Mouse (Mus musculus) MEL (cell line): ENCODE measurements around the gene Lima1. TPM values are rescaled to one million over a fixed set of nuclear protein-coding genes. Genes with fewer than 3 reads are reported as not detected.

Experiments
- DNase-seq: peaks from one replicate; pipeline ENCODE4 v3.0.0; 2011; ENCODE audit warnings: low read depth, low spot score
- H3K27ac ChIP-seq: 2 replicates; pipeline ENCODE4 v1.5.1; 2012; ENCODE audit warnings: low read depth, mild to moderate bottlenecking, control low read depth, low read length, moderate library complexity; ENCODE audit not compliant: control insufficient read depth
- H3K27me3 ChIP-seq, 2 experiments: fragments of 150-350 bp in 1 of 2; sonication (generic) in 1 of 2; 2 replicates each; pipeline ENCODE4 v1.6.1; 2012; ENCODE audit warnings: low read length in 2 of 2, mild to moderate bottlenecking in 2 of 2, improper control_type of control experiment in 1 of 2, moderate library complexity in 1 of 2; ENCODE audit not compliant: insufficient read depth in 2 of 2, control insufficient read depth in 1 of 2
- H3K36me3 ChIP-seq, 2 experiments: 2 replicates each; pipeline ENCODE4 v1.6.1; 2012 to 2014; ENCODE audit warnings: low read length in 2 of 2, improper control_type of control experiment in 1 of 2, inconsistent platforms in 1 of 2, mild to moderate bottlenecking in 1 of 2; ENCODE audit not compliant: insufficient read depth in 2 of 2, control insufficient read depth in 1 of 2
- H3K4me1 ChIP-seq, 2 experiments: fragments of 150-350 bp in 1 of 2; sonication (generic) in 1 of 2; 2 replicates each; pipeline ENCODE4 v1.6.1; 2012; ENCODE audit warnings: low read length in 2 of 2, improper control_type of control experiment in 1 of 2, mild to moderate bottlenecking in 1 of 2; ENCODE audit not compliant: insufficient read depth in 2 of 2, control insufficient read depth in 1 of 2
- H3K4me3 ChIP-seq, 2 experiments: fragments of 150-350 bp in 1 of 2; sonication (generic) in 1 of 2; 2 replicates each; pipeline ENCODE4 v1.5.1; 2012; ENCODE audit warnings: low read depth in 2 of 2, low read length in 2 of 2, mild to moderate bottlenecking in 2 of 2, moderate library complexity in 2 of 2, control low read depth in 1 of 2, improper control_type of control experiment in 1 of 2; ENCODE audit not compliant: control insufficient read depth in 1 of 2, insufficient read depth in 1 of 2
- H3K79me2 ChIP-seq: 2 replicates; pipeline ENCODE4 v1.6.1; 2012; ENCODE audit warnings: mild to moderate bottlenecking, low read length, moderate library complexity; ENCODE audit not compliant: control insufficient read depth, poor library complexity, insufficient read depth
- H3K9ac ChIP-seq: 2 replicates; pipeline ENCODE4 v1.6.1; 2012; ENCODE audit warnings: low read depth, mild to moderate bottlenecking, control low read depth, low read length, moderate library complexity; ENCODE audit not compliant: control insufficient read depth, poor library complexity, severe bottlenecking
- H3K9me3 ChIP-seq: fragments of 150-350 bp; sonication (generic); replicated peaks from 2 replicates; pipeline ENCODE4 v1.6.1; 2012; ENCODE audit warnings: mild to moderate bottlenecking, low read length, improper control_type of control experiment, moderate library complexity; ENCODE audit not compliant: insufficient read depth
- BHLHE40 ChIP-seq: IDR thresholded peaks from 2 replicates; pipeline ENCODE4 v1.6.1; 2012; ENCODE audit warnings: low read depth, mild to moderate bottlenecking, inconsistent platforms, low read length, improper control_type of control experiment, borderline replicate concordance
- CHD2 ChIP-seq: IDR thresholded peaks from 2 replicates; pipeline ENCODE4 v1.6.1; 2011; ENCODE audit warnings: low read length, improper control_type of control experiment
- CTCF ChIP-seq, 3 experiments: IDR thresholded peaks in 2 of 3; conservative IDR thresholded peaks in 1 of 3; 2 replicates each; pipeline ENCODE4 v1.5.1; 2011 to 2012; ENCODE audit warnings: low read length in 3 of 3, low read depth in 2 of 3, mild to moderate bottlenecking in 2 of 3, improper control_type of control experiment in 1 of 3, inconsistent platforms in 1 of 3, mixed read lengths in 1 of 3, moderate library complexity in 1 of 3; ENCODE audit not compliant: control insufficient read depth in 1 of 3, insufficient read depth in 1 of 3, poor library complexity in 1 of 3, severe bottlenecking in 1 of 3
- ELF1 ChIP-seq: IDR thresholded peaks from 2 replicates; pipeline ENCODE4 v1.6.1; 2014; ENCODE audit warnings: low read depth, mild to moderate bottlenecking, inconsistent platforms, low read length, improper control_type of control experiment, moderate library complexity
- ETS1 ChIP-seq: IDR thresholded peaks from 2 replicates; pipeline ENCODE4 v1.6.1; 2012; ENCODE audit warnings: low read depth, mild to moderate bottlenecking, inconsistent platforms, low read length, improper control_type of control experiment, moderate library complexity
- HCFC1 ChIP-seq: IDR thresholded peaks from 2 replicates; pipeline ENCODE4 v1.6.1; 2012; ENCODE audit warnings: low read depth, mild to moderate bottlenecking, inconsistent platforms, low read length, improper control_type of control experiment, moderate library complexity
- JUND ChIP-seq: IDR thresholded peaks from 2 replicates; pipeline ENCODE4 v1.6.1; 2011; ENCODE audit warnings: low read depth, mild to moderate bottlenecking, improper control_type of control experiment, low read length
- KAT2A ChIP-seq: conservative IDR thresholded peaks from 2 replicates; pipeline ENCODE4 v1.6.1; 2012; ENCODE audit warnings: low read depth, low read length, improper control_type of control experiment, inconsistent platforms
- MAFK ChIP-seq: IDR thresholded peaks from 2 replicates; pipeline ENCODE4 v1.6.1; 2011; ENCODE audit warnings: low read depth, mild to moderate bottlenecking, low read length, improper control_type of control experiment, borderline replicate concordance
- MAX ChIP-seq: IDR thresholded peaks from 2 replicates; pipeline ENCODE4 v1.6.1; 2011; ENCODE audit warnings: low read length, improper control_type of control experiment
- MEF2A ChIP-seq: IDR thresholded peaks from 2 replicates; pipeline ENCODE4 v1.6.1; 2014; ENCODE audit warnings: low read depth, mild to moderate bottlenecking, inconsistent platforms, low read length, improper control_type of control experiment; ENCODE audit not compliant: poor library complexity, insufficient replicate concordance, severe bottlenecking; ENCODE audit errors: extremely low read depth
- MXI1 ChIP-seq: IDR thresholded peaks from 2 replicates; pipeline ENCODE4 v1.6.1; 2011; ENCODE audit warnings: mild to moderate bottlenecking, low read depth, low read length, improper control_type of control experiment
- NELFE ChIP-seq: IDR thresholded peaks from 2 replicates; pipeline ENCODE4 v1.6.1; 2011; ENCODE audit warnings: low read depth, low read length, improper control_type of control experiment
- RAD21 ChIP-seq: IDR thresholded peaks from 2 replicates; pipeline ENCODE4 v1.6.1; 2011; ENCODE audit warnings: mild to moderate bottlenecking, low read depth, low read length, improper control_type of control experiment
- RCOR1 ChIP-seq: IDR thresholded peaks from 2 replicates; pipeline ENCODE4 v1.6.1; 2012; ENCODE audit warnings: low read depth, mild to moderate bottlenecking, inconsistent platforms, low read length, improper control_type of control experiment
- SIN3A ChIP-seq: IDR thresholded peaks from 2 replicates; pipeline ENCODE4 v1.6.1; 2012; ENCODE audit warnings: low read length, improper control_type of control experiment, inconsistent platforms
- SMC3 ChIP-seq: IDR thresholded peaks from 2 replicates; pipeline ENCODE4 v1.6.1; 2011; ENCODE audit warnings: low read depth, low read length, improper control_type of control experiment
- TAL1 ChIP-seq: IDR thresholded peaks from 2 replicates; pipeline ENCODE4 v1.6.1; 2012; ENCODE audit warnings: mild to moderate bottlenecking, inconsistent platforms, low read length, moderate library complexity, mixed read lengths
- UBTF ChIP-seq: IDR thresholded peaks from 2 replicates; pipeline ENCODE4 v1.6.1; 2012; ENCODE audit warnings: low read depth, mild to moderate bottlenecking, inconsistent platforms, low read length, improper control_type of control experiment, moderate library complexity, borderline replicate concordance; ENCODE audit not compliant: insufficient read depth
- ZC3H11A ChIP-seq: IDR thresholded peaks from 2 replicates; pipeline ENCODE4 v1.6.1; 2012; ENCODE audit warnings: low read depth, mild to moderate bottlenecking, inconsistent platforms, low read length, improper control_type of control experiment
- ZMIZ1 ChIP-seq: IDR thresholded peaks from 2 replicates; pipeline ENCODE4 v1.6.1; 2012; ENCODE audit warnings: low read depth, mild to moderate bottlenecking, inconsistent platforms, low read length, improper control_type of control experiment, moderate library complexity
- ZNF384 ChIP-seq: IDR thresholded peaks from 2 replicates; pipeline ENCODE4 v1.6.1; 2012; ENCODE audit warnings: low read depth, mild to moderate bottlenecking, inconsistent platforms, low read length, improper control_type of control experiment
- polyA plus RNA-seq, 2 experiments: library from polyadenylated mRNA; stranded (reverse) in 1 of 2; unstranded in 1 of 2; fragments of >175 nt in 1 of 2; fragments of >200 nt in 1 of 2; gene quantifications; 2 replicates each; pipeline versions ENCODE4 v1.2.1 to v1.2.4; 2012; ENCODE audit warnings: low replicate concordance in 2 of 2, low read depth in 1 of 2; ENCODE audit not compliant: insufficient read length in 2 of 2, insufficient read depth in 1 of 2, missing spikeins in 1 of 2
- total RNA-seq: library from RNA; depleted of rRNA; stranded (reverse); fragments of 300-350 nt; gene quantifications from 2 replicates; pipeline ENCODE4 v1.2.3, GENCODE M21; 2012

Gene Lima1
- total and polyA plus RNA-seq, 3 experiments = 1.1 to 7.9 TPM; not detected in 1

GRCm38 (mm10) chr15:99833648-99834454, 41.4 kb downstream of the Lima1 start:
- Histone ChIP-seq H3K27me3 (peaks cover 20 to 43% of the 10 kb centered on the region in 2 experiments), H3K4me3 (no peak overlapping the region), H3K27ac (no peak overlapping the region), H3K9ac (no peak overlapping the region), H3K79me2 (no peaks in the 10 kb centered on the region), H3K4me1 (no peaks in the 10 kb centered on the region), H3K9me3 (no peaks in the 10 kb centered on the region), H3K36me3 (no peaks in the 10 kb centered on the region; a peak in 1 of 4 replicates)
- no peak for DNase-seq
- TF ChIP-seq MAFK (no peak), SMC3 (no peak), UBTF (no peak), ZMIZ1 (no peak), SIN3A (no peak), MXI1 (no peak), ELF1 (no peak), TAL1 (no peak), BHLHE40 (no peak), ETS1 (no peak), CHD2 (no peak), NELFE (no peak), RCOR1 (no peak), ZC3H11A (no peak), HCFC1 (no peak), JUND (no peak), RAD21 (no peak), ZNF384 (no peak), CTCF (IDR thresholded peaks at IDR 0.05 in 2 of 3, conservative IDR thresholded peaks at IDR 0.05 in 1 of 3; ENCODE audit: control insufficient read depth in 1 of 3, insufficient read depth in 1 of 3, low read depth in 2 of 3, low read length in 3 of 3, poor library complexity in 1 of 3, severe bottlenecking in 1 of 3) (no peak), KAT2A (no peak)

GRCm38 (mm10) chr15:99831535-99831934, 43.7 kb downstream of the Lima1 start:
- Histone ChIP-seq H3K9me3 (no peaks in the 10 kb centered on the region), H3K4me3 (peak overlapping the region; percentile 9 to 43; a peak in 2 of 4 replicates), H3K4me1 (no peaks in the 10 kb centered on the region), H3K9ac (no peak overlapping the region), H3K27me3 (peaks cover 20 to 31% of the 10 kb centered on the region in 2 experiments), H3K27ac (no peak overlapping the region), H3K36me3 (no peaks in the 10 kb centered on the region; a peak in 1 of 4 replicates), H3K79me2 (no peaks in the 10 kb centered on the region)
- DNase-seq = peak; percentile 42
- TF ChIP-seq MAX (no peak), MEF2A (no peak), CHD2 (no peak)
